Mouse (Mus musculus) left cerebral cortex, postnatal 10 days (tissue): ENCODE data around the gene Coro7. TPM values are rescaled to one million over a fixed set of nuclear protein-coding genes. Genes with fewer than 3 reads are reported as not detected.
A peak's percentile ranks its signal among the peaks of the same experiment; 100 is the strongest.

Experiments used
- DNase-seq, 2 experiments: peaks; one replicate each; pipeline ENCODE4 v3.0.0; 2021 to 2022; ENCODE audit warnings: low spot score in 2 of 2, mixed read lengths in 1 of 2; ENCODE audit errors: extremely low spot score in 1 of 2
- intact Hi-C: fragments of 180-260 bp; cut with DNase I; formaldehyde crosslinking; loops from one replicate; pipeline ENCODE4 v1.15.1; 2025
- total RNA-seq, 2 experiments: library from RNA; stranded (reverse); gene quantifications; 2 replicates each; pipeline ENCODE4 v1.2.3; 2021

Gene Coro7
- total RNA-seq, 2 experiments from 2014 or later: 84.6 to 108 TPM

GRCm38 (mm10) chr16:4604293-4604837, 75.2 kb downstream of the Coro7 start:
- peak in 1 of 2 experiments; percentile 36 for DNase-seq
- intact Hi-C loops: loop anchor here (10.0 kb wide), 1 partner anchor 290 kb away; no protein-coding TSS in a partner anchor

DNA sequence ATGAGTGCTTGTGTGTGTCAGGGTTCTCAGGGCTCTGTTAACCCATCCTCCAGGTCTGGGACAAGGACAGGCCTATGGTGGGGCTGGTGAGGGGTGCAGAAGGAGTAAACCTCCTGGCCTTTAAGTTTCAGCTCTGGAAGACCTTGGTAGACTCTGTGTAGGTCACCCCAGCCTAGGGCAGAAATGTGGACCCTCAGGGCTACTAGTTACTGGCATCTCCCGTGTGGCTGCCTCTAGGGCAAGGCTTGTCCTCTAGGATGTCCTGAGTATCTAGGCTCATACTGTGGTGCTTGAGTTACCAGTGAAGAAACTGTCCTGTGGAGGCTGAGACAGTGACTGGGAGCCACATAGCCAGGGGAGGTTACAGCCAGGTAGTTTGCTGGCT, 76.1 kb downstream of the Coro7 start:
- intact Hi-C loops: loop anchor here (10.0 kb wide), 1 partner anchor 289 kb away; no protein-coding TSS in a partner anchor
- no peak for DNase-seq

GRCm38 (mm10) chr16:4602766-4603452, 76.7 kb downstream of the Coro7 start:
- peak in 1 of 2 experiments; percentile 37 for DNase-seq
- intact Hi-C loops: loop anchor here (10.0 kb wide), 1 partner anchor 288 kb away; no protein-coding TSS in a partner anchor

DNA sequence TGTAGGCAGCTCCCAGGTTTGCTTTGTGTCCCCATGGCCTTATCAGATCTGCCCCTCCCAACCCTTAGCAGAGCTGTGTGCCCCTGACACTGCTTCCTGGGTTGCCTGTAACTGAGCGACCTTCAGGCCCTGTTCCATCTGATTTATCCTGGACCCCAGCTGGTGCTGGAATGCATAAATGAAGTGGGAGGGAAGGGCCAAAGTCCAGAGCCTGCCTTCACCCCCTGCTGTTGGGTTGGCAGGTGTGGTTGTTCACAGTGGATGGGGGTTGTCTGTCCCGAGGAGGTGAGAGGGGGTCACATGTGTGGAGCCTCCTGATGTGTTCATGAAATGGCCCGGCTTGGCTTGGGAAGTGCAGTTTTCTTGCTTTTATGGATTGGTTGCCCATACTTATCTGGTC, 77.4 kb downstream of the Coro7 start:
- intact Hi-C loops: loop anchor here (10.0 kb wide), 1 partner anchor 287 kb away; no protein-coding TSS in a partner anchor
- DNase-seq: peak in 1 of 2 experiments; percentile 43

- DNase-seq: peak in 1 of 2 experiments; percentile 12
- intact Hi-C loops: loop anchor here (10.0 kb wide), 1 partner anchor 286 kb away; no protein-coding TSS in a partner anchor
Measured at GRCm38 (mm10) chr16:4600701-4601310, 78.8 kb downstream of the Coro7 start.

GRCm38 (mm10) chr16:4599616-4600015, 80.0 kb downstream of the Coro7 start:
- intact Hi-C loops: loop anchor here (10.0 kb wide), 1 partner anchor 285 kb away; no protein-coding TSS in a partner anchor
- DNase-seq: peak in 1 of 2 experiments; percentile 16

DNA sequence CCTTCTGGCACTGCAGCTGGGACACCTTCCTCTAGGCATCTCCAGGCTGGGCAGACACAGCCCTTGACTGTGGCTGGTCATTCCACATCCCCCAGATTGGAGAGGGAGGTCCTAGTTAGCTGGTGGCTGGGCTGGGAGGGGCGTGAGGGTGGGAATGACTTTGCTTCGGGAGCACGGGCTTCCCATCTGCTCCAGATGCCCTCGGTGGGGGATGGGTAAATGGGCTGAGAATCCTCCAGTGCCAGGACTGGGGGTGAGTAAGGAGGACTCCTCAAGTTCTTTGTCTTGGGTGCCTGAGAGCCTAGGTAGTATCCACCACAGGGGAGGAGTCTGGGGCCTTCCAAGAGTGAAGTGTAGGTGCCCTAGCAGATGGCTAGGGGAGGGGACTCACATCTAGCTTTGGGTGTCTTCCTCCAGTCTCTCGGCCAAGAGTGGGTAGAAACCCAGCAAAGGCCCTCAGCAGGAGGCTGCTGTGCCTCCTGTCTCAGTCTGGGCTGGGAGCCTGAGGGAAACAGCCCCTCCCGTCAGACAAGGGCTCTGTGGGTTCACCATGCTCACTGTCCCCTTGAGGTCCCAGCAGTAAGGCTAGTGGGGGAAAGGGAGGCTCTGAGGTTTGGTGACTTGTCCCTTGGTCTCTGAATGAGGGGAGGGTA, 80.6 kb downstream of the Coro7 start:
- DNase-seq: no peak

DNA sequence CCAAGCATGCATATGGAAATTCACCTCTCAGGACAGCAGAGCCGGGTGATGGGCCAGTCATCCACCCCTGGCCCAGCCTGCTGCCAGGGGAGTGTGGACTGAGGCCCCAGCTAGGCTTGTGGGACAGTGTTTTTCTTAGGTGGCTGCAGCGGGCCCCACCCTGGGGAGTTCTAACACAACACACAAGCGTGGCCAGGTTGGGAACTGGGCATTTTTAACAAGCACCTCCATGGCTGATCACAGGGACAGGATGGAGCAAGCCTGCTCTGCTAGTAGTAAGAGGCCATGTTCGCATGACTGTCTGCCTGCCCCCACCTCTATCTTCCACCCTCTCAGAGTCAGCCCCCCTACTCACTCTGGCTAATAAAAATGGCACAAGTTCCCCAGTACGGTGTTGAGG, 81.5 kb downstream of the Coro7 start:
- DNase-seq: no peak
- intact Hi-C loops: no loop called here

More for the DNA sequence above, 80.6 kb downstream of the Coro7 start:
- intact Hi-C loops: no loop called here

- DNase-seq: peak in 1 of 2 experiments; percentile 22
- intact Hi-C loops: no loop called here
Measured at GRCm38 (mm10) chr16:4597296-4597695, 82.3 kb downstream of the Coro7 start.

DNA sequence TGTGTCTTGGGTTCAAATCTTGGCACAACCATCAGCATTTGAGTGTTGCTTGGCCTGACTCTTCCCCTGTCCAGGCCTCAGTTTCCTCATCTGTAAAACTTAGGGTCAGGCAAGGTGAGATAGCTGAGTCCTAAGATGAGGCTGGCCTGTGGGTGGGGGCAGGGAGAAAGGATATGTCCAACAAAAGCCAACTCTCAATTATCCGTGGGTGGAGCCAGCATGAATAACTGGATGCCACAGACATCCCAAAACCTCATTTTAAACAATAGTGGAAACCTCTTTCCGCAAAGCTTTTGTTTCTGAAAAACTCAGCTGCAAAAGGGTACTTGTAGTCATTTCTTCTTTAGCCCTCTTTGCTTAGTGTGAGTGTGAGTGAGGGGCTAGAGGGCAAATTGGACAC, 82.7 kb downstream of the Coro7 start:
- no peak for DNase-seq
- intact Hi-C loops: no loop called here

GRCm38 (mm10) chr16:4596141-4596728, 83.3 kb downstream of the Coro7 start:
- peak in 1 of 2 experiments; percentile 44 for DNase-seq
- intact Hi-C loops: no loop called here

- intact Hi-C loops: no loop called here
- DNase-seq: peak in 1 of 2 experiments; percentile 78
Measured at GRCm38 (mm10) chr16:4595527-4595963, 84.0 kb downstream of the Coro7 start.

DNA sequence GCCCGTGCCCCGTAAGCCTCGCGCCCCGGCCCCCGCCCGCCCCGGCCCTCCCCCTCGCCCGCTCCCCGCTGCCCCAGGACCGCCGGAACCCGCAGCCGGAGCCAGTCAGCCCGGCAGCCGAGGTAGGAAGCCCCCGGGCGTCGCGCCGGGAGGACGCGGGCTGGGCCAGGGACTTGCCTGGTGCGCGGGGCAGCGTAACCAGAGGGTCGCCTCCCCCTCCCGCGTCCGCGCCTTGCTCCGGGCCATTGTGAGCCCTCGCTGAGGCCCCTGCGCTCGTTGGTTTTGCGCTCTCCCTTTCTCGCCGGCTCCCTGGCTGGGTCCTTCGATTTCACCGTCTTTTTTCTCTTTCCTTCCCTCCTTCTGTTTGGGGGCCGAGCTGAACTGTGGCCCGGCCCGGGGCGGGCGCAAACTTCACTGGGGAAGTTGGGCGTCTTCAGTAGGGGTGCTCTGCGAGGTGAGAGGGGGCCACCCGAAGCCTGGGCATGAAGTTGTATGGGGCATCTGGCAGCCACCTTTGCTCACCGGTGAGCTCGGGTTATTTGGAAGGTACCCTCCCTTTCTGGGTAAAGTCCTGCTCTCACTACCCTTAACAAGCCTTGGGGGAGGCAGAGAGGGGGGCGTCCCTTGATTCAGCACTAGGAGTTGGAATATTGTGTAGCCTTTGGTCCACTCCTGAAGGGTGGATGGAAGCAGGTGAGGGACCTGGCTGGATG, 84.6 kb downstream of the Coro7 start:
- peak in 1 of 2 experiments; percentile 78 for DNase-seq
- intact Hi-C loops: no loop called here

GRCm38 (mm10) chr16:4593971-4594813, 85.4 kb downstream of the Coro7 start, which contains the start of gene Glis2:
Gene Glis2 (plus strand): TSS chr16:4594713.
- DNase-seq: peak in 1 of 2 experiments; percentile 83
- intact Hi-C loops: no loop called here

DNA sequence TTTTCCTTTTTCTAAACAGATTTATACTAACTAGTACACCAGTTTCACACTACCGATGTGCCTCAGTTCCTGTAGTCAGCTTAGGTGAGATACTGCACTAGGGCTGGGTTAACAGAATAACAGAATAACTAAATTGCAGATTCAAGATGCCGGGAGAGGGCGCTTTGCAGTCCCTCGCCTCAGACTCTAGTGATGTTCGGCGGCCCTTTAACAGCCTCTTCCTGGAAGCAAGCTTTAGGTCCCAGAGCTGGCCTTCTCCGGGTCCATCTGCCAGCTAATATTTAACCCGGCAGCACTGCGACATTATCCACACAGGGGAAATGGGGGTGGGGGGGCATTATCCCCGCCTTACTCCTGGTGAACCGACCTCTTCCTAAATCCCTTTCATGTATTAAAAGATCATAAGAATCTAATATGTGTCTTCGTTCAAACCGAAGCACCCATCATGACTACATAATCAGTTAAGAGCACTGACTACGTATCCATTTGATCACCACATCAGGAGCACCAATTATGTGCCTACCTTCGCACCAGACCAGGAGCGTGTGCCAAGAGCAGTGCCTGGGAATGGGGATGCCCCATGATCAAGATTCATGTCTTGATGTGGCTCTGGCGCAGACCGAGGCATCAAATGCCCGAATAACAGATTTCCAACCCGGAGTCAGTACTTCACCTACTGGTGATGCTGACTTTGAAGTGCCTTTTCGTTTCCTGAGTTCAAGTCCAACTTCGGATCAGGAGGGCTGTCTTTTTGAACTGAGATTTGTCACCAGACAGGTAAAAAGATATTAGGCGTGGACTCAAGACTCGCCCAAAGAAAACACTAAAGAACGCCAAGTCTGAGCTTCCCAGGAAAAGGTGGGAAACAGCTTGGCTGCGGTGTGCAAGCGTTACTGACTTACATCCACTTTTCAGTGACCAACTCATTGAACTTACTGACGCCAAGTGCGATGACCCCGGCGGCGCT, 86.4 kb downstream of the Coro7 start:
- intact Hi-C loops: no loop called here
- DNase-seq: peak in 1 of 2 experiments; percentile 72

DNA sequence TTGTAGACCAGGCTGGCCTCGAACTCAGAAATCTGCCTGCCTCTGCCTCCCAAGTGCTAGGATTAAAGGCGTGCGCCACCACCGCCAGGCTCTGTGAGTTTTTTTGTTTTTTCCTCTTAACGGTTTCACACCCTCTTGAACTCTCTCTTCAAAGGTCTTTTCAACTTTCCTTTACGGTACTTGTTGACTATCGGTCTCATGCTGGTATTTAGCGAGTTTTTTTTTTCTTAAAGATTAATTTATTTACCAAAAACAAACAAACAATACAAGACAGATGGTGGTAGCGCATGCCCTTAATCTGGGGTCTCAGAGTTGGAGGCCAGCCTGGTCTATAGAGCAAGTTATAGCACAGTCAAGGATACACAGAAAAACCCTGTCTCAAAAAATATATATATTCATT, 89.3 kb downstream of the Coro7 start:
- intact Hi-C loops: no loop called here

More for the DNA sequence above, 89.3 kb downstream of the Coro7 start:
- DNase-seq: no peak
